Mouse (Mus musculus): ENCODE measurements around the gene Supt6. TPM values are rescaled to one million over a fixed set of nuclear protein-coding genes. Genes with fewer than 3 reads are reported as not detected.

Gene Supt6
- total RNA-seq (2023): 10 to 100 TPM; 40.2 to 42.4 TPM

DNA sequence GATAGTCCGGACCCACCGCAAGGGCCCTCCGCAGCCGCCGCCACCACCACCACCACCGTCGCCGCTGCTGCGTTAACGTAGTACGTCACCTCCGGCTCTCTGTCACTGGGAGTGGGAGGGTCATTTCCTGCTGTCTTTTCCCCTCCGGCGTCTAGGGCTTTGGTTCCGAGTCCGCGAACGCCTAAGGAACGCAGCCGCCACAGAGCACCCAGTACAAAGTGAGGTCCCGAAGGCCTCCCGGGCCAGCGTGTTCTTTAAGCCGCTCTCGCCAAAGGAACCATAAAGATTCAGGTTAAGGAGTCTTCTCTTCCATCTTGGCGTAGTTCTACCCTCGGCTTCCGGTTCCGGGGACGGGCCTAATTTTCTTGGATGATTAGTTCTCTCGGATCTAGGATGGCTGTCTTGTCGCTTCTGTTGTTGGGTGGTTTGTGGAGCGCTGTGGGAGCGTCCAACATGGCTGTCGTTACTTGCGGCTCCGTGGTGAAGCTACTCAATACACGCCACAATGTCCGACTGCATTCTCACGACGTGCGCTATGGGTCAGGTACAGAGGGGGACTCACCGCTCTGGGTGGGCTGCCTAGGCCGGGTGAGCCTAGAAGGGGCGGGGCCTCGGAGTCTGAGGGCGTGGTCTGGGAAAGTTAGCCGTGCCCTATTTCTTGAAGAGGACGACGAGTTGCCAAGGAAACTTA lies at the start of gene Supt6, which contains the start of gene Sdf2:
TSS of gene Supt6 (minus strand) at position 361 of the 691 bp plus-strand sequence.
TSS of gene Sdf2 (plus strand) at position 120 of the 691 bp plus-strand sequence.

DNA sequence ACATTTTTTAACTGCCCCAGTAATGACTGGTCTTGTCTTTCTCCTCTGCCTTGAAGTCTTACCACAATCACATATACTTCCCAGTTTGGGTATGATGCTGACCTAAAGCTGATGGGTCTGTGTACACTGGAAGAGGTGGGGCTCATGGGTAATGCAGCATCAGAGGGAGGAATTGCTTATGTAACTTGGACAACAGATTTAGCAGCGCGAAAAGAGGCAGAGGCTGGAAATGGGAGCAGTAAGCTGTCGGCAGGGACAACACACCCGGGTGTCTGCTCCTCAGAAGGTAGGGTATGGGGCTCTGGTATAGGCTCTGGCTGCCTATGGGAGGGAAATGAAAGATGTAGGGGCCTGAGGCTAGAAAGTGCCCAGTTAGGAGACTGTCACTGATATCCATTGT lies 44.9 kb upstream of the Supt6 start, which contains the start of gene BC030499:
TSS of gene BC030499 (plus strand) at position 188 of the 400 bp plus-strand sequence.

DNA sequence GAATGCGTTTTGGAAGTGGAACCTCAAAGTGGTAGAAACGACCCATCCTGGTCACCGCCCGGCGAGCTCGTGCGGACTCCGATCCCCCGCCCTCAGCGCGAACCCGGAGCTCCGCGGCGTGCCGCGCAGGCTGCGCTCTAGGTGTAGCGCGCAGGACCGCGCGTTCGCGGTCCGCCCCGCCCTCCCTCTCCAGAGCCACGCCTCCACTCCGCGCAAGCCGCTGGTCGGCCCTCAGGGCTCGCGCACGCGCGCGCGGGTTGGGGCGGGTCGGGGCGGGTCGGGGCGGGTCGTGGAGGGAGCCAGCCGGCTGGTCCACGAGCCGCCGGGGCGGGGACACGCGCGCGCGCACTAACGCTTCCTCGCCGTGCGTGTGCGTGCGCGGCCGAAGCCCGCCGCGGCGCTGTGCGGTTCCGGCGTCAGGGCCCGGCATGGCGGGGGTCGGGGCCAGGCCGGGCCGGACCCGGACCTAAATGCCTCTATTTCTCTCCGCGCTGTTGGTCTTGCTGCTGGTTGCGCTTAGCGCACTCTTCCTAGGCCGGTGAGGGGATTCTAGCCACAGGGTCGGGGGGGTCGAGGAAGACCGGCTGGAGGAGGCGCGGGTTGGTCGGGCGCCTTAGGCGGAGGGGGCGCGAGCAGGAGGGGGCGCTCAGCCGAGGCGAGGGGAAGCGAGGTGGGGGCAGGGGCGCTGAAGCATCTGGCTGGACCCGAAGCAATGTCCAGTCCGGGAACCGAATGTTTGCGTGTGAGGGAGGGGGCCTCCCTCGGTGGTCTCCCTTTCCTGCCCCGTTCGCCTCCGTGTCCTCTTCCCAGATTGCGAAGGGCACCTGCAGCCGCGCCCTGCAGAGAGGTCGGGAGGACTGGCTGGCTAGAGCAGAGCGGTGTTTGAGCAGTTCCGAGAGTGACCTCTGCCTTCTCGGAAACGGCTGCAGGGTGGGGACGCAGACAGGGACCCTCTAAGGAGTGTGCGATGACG lies 15.9 kb upstream of the Supt6 start, which contains the start of gene 2610507B11Rik:
TSS of gene 2610507B11Rik (plus strand) at position 373 of the 973 bp plus-strand sequence.

DNA sequence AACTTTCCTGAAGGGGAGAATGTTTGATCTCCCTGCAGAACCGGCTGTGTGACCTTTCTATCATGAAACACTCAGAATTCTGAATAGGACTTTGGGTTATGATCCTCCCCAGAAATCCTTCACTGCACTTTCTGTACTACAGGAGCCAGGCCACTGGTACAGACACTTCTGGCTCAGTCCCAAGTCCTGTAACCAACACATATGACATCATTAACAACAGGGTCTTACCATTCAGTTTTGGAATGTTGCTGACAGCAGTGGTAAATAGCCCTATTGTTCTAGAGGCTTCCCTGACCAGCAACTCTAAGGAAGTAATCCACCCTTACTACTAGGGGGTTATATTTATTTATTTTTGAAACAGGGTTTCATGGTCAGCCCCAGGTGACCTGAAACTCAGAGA lies 52.7 kb downstream of the Supt6 start, which contains the start of gene Proca1:
TSS of gene Proca1 (plus strand) at position 280 of the 400 bp plus-strand sequence.

DNA sequence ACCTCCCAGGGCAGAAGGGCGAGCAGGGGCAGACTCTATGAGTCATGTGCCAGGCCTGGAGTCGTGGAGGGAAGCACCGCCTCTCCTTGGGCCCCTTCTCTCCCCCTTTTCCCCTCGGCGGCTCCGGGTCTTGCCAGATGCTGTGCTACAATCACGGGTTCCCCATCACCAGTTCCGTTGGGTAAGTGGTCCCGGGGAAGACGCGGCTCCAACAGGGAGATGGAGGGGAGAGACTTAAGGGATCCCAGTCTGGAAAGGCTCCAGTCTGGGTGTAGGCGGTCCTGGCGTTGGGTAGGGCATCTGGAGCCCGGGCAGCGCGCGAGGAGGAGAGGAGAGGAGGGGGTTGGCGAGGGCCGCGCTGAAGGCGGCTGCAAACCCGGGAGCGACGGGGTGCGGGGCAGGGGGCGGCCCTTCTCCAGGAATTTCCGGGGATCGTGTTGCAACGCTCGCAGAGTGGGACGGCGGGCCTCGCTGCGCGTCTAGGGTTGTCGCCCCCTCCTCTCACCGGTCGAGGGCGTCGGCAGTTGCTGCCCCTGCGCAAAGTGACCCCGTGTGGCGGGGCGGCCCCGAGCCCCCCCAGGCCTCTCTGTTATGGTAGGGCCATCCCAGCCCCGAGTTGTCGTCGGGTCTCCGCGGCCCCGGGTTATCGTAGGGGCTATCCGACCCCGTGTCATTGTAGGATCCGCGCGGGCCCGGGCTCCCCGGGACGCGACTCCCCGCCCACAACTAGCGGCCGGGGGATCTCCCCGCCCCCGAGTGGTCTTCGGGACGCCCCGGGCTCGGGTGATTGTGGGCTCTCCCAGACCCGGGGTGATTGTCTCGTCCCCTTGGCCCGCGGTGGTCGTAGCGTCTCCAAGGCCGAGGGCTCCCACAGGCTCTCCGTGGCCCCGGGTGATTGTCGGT lies 57.2 kb downstream of the Supt6 start, which contains the start of gene Rab34:
TSS of gene Rab34 (plus strand) at position 100 of the 903 bp plus-strand sequence.

DNA sequence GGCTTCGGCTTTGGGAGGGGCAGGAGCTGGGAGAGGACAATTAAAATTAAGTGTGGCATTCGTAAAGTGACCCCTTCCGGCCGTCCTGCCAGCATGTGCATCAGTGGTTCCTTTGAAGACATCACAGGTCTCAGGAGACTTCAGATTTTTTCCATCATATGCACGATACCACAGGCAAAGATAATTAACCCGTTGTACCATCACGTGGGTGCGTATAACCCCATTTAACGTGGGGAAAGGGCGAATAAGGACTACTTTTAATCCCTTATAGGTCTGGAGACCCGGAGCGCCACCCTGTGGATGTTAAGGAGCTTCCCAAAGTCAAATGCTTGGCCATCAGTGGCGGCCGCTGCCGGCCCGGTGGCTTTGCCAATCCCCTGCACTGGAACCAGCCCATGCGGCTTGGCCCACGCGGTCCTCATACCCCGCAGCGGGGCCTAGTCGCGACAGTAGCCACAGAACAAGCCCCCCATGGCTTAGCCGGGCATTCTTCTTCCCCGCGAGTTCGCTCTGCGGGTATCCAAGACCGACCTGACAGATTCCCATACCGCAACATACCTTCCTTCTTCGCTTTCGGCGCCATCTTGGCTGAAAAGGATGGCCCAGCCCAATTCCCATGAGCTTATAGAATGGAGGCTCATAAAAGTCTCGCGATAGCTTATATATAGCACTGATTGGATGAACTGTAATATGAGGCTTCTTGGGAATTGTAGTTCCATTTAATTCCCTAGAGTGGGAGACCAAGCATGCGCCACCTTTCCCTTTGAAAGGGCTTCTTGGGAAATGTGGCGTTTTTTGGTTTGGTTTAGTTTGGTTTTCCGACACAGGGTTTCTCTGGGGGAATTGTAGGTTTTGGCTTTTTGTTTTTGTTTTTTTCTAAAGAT lies 62.6 kb downstream of the Supt6 start, which contains the start of gene Rpl23a:
TSS of gene Rpl23a (minus strand) at position 624 of the 884 bp plus-strand sequence.

DNA sequence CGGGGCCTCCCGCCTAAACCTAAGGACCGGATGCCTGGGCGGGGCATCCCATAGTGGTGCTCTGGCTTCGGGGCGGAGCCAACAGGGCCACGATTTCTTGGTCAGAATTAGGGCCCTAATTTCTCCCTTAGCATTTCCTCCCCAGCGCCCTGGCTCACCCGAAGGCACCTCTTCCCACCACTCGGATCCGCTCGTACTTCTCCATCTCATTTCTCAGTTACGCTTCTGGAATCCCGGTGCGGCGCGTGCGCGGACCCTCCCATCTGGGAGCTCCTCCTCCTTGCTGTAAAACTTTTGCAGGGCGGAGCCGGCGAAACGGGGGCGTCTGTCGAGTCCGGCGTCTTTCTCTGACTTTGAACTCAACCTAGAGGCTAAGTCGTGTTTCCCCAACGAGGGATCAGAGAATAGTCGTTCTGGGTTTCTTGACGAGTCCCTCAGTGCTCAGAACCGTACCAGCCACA lies 69.4 kb downstream of the Supt6 start, which contains the start of the genes Nek8 and Tlcd1:
TSS of gene Nek8 (minus strand) at position 274 of the 461 bp plus-strand sequence.
TSS of gene Tlcd1 (plus strand) at position 310 of the 461 bp plus-strand sequence.

DNA sequence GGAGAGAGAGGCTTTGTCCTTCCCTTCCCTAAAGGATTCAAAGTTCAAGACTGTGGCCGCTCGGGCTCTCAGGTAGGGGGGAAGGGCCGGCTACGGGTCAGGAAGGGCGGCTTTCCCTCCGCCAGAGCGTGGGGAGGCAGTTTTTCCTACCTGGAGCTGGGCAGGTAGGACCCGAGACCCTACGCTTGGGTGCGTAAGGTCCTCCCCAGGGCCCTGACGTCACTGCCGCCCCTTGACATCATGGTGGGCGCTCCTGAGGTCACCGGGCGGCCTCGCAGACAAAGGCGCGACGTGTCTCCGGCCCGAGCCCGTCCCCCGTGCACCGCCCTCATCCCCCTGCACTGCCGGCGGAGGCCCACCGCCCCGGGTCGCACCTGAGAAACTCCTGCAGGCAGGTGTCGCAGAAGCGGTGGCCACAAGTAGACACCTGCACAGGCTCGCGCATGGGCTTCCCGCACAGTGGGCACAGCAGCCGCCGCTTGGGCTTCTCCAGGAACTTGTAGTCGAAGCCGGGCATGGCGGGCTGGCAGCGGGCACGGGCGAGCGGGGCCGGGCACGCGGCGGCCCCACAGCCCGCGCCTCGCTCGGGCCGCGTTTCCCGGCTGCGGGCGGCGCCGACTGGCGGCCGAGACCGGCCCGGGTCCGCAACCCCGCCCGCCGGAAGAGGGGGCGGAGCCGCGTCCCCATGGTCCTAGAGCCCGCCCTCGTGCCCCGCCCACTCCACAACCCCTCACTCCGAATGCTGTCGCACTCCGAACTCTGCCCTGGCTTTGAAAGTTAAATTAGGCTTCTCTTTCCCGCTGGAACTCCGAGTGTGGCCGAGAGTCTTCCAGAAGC lies 80.6 kb downstream of the Supt6 start, which contains the start of gene Traf4:
TSS of gene Traf4 (minus strand) at position 666 of the 837 bp plus-strand sequence.

Other genes with a start within 250 kb of the Supt6 start
- gene Dhrs13, start 213.7 kb downstream of the Supt6 start, total RNA-seq (2023): 1 to 10 TPM; 3.0 to 3.5 TPM
- 100 to 1,000 TPM; 133 to 140 TPM for gene Flot2, start 208.1 kb downstream of the Supt6 start, total RNA-seq (2023)
- 10 to 100 TPM; 15.4 to 16.7 TPM for gene Eral1, start 165.6 kb downstream of the Supt6 start, total RNA-seq (2023)
- 10 to 100 TPM; 41.9 to 50.7 TPM for gene Fam222b, start 151.3 kb downstream of the Supt6 start, total RNA-seq (2023)
- gene Traf4, start 80.4 kb downstream of the Supt6 start, total RNA-seq (2023): 1 to 10 TPM; 6.3 to 8.1 TPM
- 1 to 10 TPM; 4.3 to 7.2 TPM for gene Nek8, start 69.3 kb downstream of the Supt6 start, total RNA-seq (2023)
- gene Tlcd1, start 69.3 kb downstream of the Supt6 start, total RNA-seq (2023): 1 to 10 TPM; 6.0 to 7.4 TPM
- gene Rpl23a, start 62.4 kb downstream of the Supt6 start, total RNA-seq (2023): 1,000 to 10,000 TPM; 1,117 to 1,118 TPM
- gene Rab34, start 57.6 kb downstream of the Supt6 start, total RNA-seq (2023): under 1 TPM in 1 of 2 experiments, not detected in 1; 0.46 TPM
- 1 to 10 TPM; 1.1 to 1.3 TPM for gene Proca1, start 52.6 kb downstream of the Supt6 start, total RNA-seq (2023)
- gene Sdf2, start 241 bp downstream of the Supt6 start, total RNA-seq (2023): 10 to 100 TPM; 42.7 to 43.7 TPM
- gene 2610507B11Rik, start 15.8 kb upstream of the Supt6 start, total RNA-seq (2023): 10 to 100 TPM; 60.2 to 60.8 TPM
- under 1 TPM; 0.26 to 0.68 TPM for gene BC030499, start 44.9 kb upstream of the Supt6 start, total RNA-seq (2023)
- 10 to 100 TPM; 61.7 to 63.1 TPM for gene Spag5, start 55.5 kb upstream of the Supt6 start, total RNA-seq (2023)
- gene Aldoc, start 77.0 kb upstream of the Supt6 start, total RNA-seq (2023): 1 to 10 TPM; 2.6 to 3.6 TPM
- 10 to 100 TPM; 37.7 to 40.2 TPM for gene Pigs, start 82.4 kb upstream of the Supt6 start, total RNA-seq (2023)
- 100 to 1,000 TPM; 106 to 112 TPM for gene Unc119, start 97.5 kb upstream of the Supt6 start, total RNA-seq (2023)
- gene Foxn1, start 140.6 kb upstream of the Supt6 start, total RNA-seq (2023): under 1 TPM in 1 of 2 experiments, not detected in 1; 0.15 TPM
- gene Slc13a2, start 176.2 kb upstream of the Supt6 start, total RNA-seq (2023): under 1 TPM in 1 of 2 experiments, not detected in 1; 0.22 TPM
- gene Slc46a1, start 219.7 kb upstream of the Supt6 start, total RNA-seq (2023): 1 to 10 TPM in 1 of 2 experiments, under 1 TPM in 1; 0.79 to 2.1 TPM

Measured in neutrophil, adult 83 days (primary cell).